Mouse (Mus musculus): Measurements from ENCODE around the gene Ankrd63. TPM values are rescaled to one million over a fixed set of nuclear protein-coding genes. Genes with fewer than 3 reads are reported as not detected.

The Ankrd63 gene
- polyA plus RNA-seq, 1 experiment = not detected

DNA sequence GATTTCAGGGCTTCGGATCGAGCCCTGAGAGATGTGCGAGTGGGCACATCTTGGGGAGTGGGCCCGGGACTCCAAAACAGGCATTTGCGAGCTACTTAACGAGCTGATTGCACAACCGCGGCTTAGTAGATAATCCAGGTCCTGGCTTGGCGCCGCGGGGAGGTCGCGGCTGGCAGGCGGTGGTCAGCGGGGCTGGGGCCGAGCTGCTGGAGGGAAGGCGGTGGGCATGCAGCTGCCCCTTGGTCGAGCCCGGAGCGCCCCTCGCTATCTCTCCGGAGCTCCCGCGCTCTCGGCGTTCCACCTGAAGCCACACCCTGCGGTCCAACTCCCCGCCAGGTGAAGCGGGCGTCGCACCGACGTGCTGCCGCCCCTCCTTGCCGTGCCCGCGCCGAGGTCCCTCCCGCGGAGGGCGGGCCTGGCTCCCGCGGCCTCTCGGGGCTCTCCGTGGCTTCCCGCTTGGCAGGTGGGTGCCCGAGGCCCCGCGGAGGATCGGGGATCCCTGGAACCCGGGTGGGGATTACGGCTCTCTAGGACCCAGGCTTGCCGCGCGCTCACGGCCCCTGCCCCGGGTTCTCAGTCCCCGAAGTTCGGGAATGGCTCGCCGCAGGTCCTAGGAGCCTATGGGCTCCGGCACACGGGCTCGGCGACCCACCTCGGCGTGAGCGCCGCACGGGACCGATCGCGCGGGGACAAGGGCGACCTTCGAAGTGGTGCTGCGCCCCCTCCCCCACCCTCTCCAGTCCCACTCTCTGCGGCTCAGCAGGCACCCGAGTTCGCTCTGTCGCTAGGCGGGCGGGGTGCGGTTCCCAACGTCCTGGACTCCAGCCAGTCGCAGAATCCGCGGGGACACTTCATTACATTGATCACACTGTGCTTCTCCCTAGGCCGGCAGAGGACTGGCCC lies 26.7 kb downstream of the Ankrd63 start:
- H3K4me3 ChIP-seq (ENCODE audit: insufficient read depth, low read length) = peak overlapping the region; percentile 45
- no peaks in the 10 kb centered on the region for H3K4me1 ChIP-seq (ENCODE audit: control insufficient read depth, insufficient read depth, low read length)
- H3K27ac ChIP-seq (ENCODE audit: insufficient read depth, low read depth, low read length) = no peak overlapping the region
- TF ChIP-seq POLR2A (IDR thresholded peaks at IDR 0.05; ENCODE audit: borderline replicate concordance, low read depth, low read length) = no peak
- no peak for TF ChIP-seq CTCF (IDR thresholded peaks at IDR 0.05; ENCODE audit: low read depth, low read length)

DNA sequence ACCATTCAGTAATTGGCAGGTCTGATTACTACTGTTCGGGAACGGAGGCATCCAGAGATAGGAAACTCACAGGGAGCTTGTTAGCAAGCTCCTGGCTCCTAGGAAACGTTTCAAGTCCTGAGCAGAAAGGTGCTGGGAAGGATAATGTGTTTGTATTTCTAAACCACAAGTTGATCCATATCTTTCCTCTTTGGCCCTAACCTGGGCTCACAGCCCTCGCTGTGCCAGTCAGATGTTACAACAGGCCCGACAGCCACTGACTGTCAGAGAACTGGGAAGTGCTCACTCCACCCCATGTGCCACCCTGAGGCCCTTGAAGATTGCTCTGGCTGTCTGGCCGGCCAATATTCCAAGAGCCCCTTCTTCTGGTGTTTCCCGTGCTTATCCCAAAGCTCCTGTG lies 29.3 kb downstream of the Ankrd63 start:
- Histone ChIP-seq H3K4me1 (ENCODE audit: control insufficient read depth, insufficient read depth, low read length) (no peaks in the 10 kb centered on the region), H3K27ac (ENCODE audit: insufficient read depth, low read depth, low read length) (no peak overlapping the region), H3K4me3 (ENCODE audit: insufficient read depth, low read length) (no peak overlapping the region)
- TF ChIP-seq CTCF (IDR thresholded peaks at IDR 0.05; ENCODE audit: low read depth, low read length) = no peak
- TF ChIP-seq POLR2A (IDR thresholded peaks at IDR 0.05; ENCODE audit: borderline replicate concordance, low read depth, low read length) = no peak

DNA sequence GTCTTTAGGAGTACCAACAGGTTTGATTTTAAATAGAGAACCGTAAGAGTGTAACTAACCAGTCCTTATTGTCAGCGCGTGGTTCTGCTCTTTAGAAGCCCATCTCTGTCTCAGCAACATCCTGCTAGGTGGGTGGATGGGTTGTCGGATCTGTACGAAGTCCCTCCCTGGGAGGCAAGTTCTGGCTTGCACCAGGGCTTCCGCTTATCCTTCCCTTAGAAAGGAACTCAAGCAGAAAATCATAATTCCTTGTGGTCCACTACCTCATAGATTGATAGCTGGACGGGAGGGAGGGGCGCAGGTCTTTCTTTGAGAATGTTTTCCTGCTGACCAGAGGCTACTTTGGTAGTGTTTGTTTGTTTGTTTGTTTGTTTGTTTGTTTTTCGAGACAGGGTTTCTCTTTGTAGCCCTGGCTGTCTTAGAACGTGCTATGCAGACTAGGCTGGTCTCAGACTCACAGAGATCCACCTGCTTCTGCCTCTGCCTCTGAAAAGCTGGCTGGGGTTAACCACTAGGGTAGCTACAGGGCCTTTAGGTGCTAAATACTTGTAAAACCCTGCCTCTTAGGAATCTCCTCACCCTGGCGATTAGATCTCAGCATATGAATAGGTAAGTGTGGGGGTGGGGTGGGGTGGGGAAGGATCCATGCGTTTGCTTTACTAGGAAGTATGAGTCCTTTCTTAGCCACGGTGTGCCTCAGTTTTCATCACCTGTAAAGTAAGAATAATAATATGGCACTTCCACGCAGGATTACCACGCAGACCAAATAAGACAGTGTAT lies 29.9 kb downstream of the Ankrd63 start:
- TF ChIP-seq POLR2A (IDR thresholded peaks at IDR 0.05; ENCODE audit: borderline replicate concordance, low read depth, low read length) = no peak
- no peak for TF ChIP-seq CTCF (IDR thresholded peaks at IDR 0.05; ENCODE audit: low read depth, low read length)
- Histone ChIP-seq H3K4me3 (ENCODE audit: insufficient read depth, low read length) (no peak overlapping the region), H3K27ac (ENCODE audit: insufficient read depth, low read depth, low read length) (no peak overlapping the region), H3K4me1 (ENCODE audit: control insufficient read depth, insufficient read depth, low read length) (no peaks in the 10 kb centered on the region)

DNA sequence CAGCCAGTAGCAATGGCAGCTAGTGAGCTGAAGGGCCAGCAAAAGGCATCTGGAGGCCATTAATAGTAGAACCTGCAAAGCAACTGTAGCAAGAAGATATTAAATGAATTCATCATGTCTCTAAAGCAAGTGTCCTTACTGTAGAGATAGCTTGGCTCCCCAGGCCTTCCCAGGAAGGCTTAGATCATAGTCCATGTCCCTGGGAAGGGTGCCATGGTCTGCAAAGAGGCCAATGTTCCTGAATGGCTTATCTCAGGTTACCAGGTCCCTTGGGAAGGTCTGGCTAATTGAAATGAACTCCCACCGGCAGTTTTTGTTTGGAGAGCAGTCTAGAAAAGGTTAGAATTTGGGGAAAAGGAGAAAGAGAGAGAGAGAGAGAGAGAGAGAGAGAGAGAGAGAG lies 32.0 kb downstream of the Ankrd63 start:
- TF ChIP-seq POLR2A (IDR thresholded peaks at IDR 0.05; ENCODE audit: borderline replicate concordance, low read depth, low read length) (no peak), CTCF (IDR thresholded peaks at IDR 0.05; ENCODE audit: low read depth, low read length) (no peak)
- no peak overlapping the region for H3K4me3 ChIP-seq (ENCODE audit: insufficient read depth, low read length)

DNA sequence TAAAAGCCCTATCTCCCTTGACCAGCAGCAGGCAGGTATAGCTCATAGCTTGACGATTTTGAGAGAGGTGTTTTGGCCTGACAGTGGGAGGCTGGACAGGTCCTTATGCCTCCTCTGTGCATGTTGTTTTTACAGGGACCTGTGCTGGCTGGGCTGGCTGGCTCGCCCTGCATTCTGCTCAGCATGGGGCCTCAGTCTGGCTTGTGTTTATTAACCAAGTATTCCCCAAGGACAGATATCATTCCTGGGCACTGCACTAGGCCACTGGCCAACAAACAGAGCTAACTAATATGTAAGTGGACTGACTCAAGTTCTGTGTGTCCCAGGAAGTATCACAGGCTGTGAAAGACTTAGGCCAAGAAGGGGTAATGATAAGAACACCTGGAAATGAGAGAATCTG lies 34.0 kb downstream of the Ankrd63 start:
- Histone ChIP-seq H3K27ac (ENCODE audit: insufficient read depth, low read depth, low read length) (no peak overlapping the region), H3K4me3 (ENCODE audit: insufficient read depth, low read length) (no peak overlapping the region), H3K4me1 (ENCODE audit: control insufficient read depth, insufficient read depth, low read length) (no peaks in the 10 kb centered on the region)
- TF ChIP-seq POLR2A (IDR thresholded peaks at IDR 0.05; ENCODE audit: borderline replicate concordance, low read depth, low read length) = no peak
- TF ChIP-seq CTCF (IDR thresholded peaks at IDR 0.05; ENCODE audit: low read depth, low read length) = no peak

More for the DNA sequence above, 32.0 kb downstream of the Ankrd63 start:
- no peaks in the 10 kb centered on the region for H3K4me1 ChIP-seq (ENCODE audit: control insufficient read depth, insufficient read depth, low read length)
- H3K27ac ChIP-seq (ENCODE audit: insufficient read depth, low read depth, low read length) = no peak overlapping the region

DNA sequence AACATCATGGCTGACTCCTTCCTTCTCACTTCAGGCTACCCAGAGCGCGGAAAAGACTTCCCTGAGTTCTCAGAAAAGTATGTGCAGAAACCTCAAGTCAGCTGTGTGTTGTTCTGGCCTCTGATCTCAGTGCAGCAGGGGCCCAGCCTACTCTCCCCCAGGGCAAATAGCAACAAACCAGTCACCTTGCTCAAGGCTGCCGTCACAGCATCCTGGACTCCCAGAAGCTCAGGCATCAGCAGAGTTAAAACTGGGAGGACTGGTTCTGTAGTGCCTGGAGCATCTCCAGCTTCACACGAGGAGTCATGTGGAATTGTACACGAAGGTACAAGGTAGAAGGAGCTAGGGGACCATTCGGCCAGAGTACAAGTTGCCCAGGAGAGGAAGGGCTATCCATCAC lies 34.5 kb downstream of the Ankrd63 start:
- H3K4me1 ChIP-seq (ENCODE audit: control insufficient read depth, insufficient read depth, low read length) = no peaks in the 10 kb centered on the region

DNA sequence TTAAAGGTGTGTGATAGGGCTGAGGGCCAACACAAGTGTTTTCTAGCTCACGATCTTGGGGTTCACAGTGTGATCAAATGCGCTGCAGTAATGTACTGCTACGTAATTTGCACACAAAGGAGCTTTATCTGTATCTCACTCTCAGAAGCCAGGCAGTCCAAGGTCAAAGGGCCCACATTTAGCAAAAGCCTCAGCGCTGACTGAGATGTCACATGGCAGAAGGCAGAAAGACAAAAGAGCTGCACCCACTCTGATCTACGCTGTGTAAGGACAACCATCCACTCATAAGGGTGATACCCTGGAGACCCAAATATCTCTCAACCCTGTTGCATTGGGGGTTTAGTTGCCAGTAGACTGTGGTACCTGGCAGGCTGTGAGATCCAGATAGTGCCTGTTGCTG lies 36.6 kb downstream of the Ankrd63 start:
- TF ChIP-seq CTCF (IDR thresholded peaks at IDR 0.05; ENCODE audit: low read depth, low read length) = no peak
- no peak for TF ChIP-seq POLR2A (IDR thresholded peaks at IDR 0.05; ENCODE audit: borderline replicate concordance, low read depth, low read length)
- no peaks in the 10 kb centered on the region for H3K4me1 ChIP-seq (ENCODE audit: control insufficient read depth, insufficient read depth, low read length)
- H3K27ac ChIP-seq (ENCODE audit: insufficient read depth, low read depth, low read length) = no peak overlapping the region
- no peak overlapping the region for H3K4me3 ChIP-seq (ENCODE audit: insufficient read depth, low read length)

More for the DNA sequence above, 34.5 kb downstream of the Ankrd63 start:
- Histone ChIP-seq H3K27ac (ENCODE audit: insufficient read depth, low read depth, low read length) (no peak overlapping the region), H3K4me3 (ENCODE audit: insufficient read depth, low read length) (no peak overlapping the region)
- no peak for TF ChIP-seq CTCF (IDR thresholded peaks at IDR 0.05; ENCODE audit: low read depth, low read length)
- no peak for TF ChIP-seq POLR2A (IDR thresholded peaks at IDR 0.05; ENCODE audit: borderline replicate concordance, low read depth, low read length)

DNA sequence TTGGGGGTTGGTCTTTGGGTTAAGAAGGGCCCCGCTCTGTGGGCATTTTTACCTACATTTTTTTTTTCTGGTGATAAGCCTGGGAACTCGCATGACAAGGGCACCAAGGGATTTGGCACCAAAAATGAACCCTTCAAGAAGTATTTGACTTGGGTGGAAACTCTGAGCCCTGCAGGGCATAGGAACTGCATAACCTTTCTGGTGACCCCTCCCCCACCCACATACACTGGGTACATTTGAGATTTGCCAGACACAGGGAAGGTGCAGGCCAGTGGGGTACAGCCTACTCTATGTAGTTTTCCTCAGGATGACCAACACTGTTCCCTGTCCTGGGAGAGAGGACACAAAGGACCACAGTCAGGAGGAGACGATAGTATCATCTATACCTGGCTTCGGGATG lies 38.1 kb downstream of the Ankrd63 start:
- TF ChIP-seq CTCF (IDR thresholded peaks at IDR 0.05; ENCODE audit: low read depth, low read length) = no peak
- TF ChIP-seq POLR2A (IDR thresholded peaks at IDR 0.05; ENCODE audit: borderline replicate concordance, low read depth, low read length) = no peak
- Histone ChIP-seq H3K27ac (ENCODE audit: insufficient read depth, low read depth, low read length) (no peak overlapping the region), H3K4me3 (ENCODE audit: insufficient read depth, low read length) (no peak overlapping the region), H3K4me1 (ENCODE audit: control insufficient read depth, insufficient read depth, low read length) (no peaks in the 10 kb centered on the region)

DNA sequence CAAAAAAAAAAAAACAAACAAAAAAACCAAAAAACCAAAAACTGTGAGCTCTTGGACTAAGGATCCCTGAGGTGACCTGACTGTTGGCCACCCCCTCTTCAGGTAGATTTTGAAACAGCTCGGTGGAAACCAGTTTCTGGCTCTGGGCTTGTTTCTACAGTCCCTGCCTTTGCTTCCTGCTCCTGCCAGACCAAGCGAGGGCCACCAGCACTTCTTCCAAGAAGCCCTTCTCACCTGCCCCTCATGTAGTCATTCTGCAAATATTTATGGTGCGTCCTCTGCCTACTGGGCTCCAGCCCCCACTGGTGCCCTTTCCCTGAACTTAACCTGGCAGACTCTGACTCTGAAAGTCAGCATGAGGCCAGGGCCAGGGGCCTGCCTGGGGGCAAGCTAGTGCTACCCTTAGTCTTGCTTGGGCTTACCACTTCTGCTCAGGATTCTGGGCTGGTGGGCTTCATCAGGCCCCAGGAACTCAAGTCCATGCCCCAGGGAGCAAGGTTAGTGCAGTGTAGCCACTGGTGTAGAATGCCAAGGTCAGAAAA lies 38.7 kb downstream of the Ankrd63 start:
- Histone ChIP-seq H3K27ac (ENCODE audit: insufficient read depth, low read depth, low read length) (no peak overlapping the region), H3K4me3 (ENCODE audit: insufficient read depth, low read length) (no peak overlapping the region), H3K4me1 (ENCODE audit: control insufficient read depth, insufficient read depth, low read length) (no peaks in the 10 kb centered on the region; the same call in 1 of the 2 replicates)
- TF ChIP-seq CTCF (IDR thresholded peaks at IDR 0.05; ENCODE audit: low read depth, low read length) = no peak
- no peak for TF ChIP-seq POLR2A (IDR thresholded peaks at IDR 0.05; ENCODE audit: borderline replicate concordance, low read depth, low read length)
